Mouse (Mus musculus): ENCODE results near the gene Itga3. TPM values are rescaled to one million over a fixed set of nuclear protein-coding genes. Genes with fewer than 3 reads are reported as not detected.

The Itga3 gene
- polyA plus RNA-seq, 1 experiment from 2014 or later, result 9.4 TPM

DNA sequence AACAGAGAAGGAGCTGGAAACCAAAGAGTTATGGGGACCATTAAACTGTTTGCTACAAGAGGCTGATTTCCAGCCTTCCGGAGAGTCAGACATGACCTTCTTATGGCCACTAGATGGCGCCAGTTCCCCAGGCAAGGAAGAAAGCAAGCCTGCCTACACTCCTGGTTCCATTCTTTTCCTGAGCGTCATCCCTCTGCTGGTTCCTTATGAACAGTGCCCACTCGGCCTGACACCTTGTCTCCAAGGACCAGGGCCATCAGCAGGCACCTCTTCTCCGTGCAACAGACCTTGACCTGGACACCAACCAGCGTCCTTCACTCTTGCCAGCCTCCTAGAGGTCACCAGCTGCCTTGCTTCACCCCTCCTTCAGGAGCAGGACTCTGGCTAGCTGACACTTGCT lies 40.4 kb upstream of the Itga3 start:
- H3K9me3 ChIP-seq (ENCODE audit: control insufficient read depth, low read length), result no peaks in the 10 kb centered on the region
- H3K36me3 ChIP-seq (ENCODE audit: control insufficient read depth, insufficient read depth, low read length), result no peaks in the 10 kb centered on the region
- H3K4me1 ChIP-seq (ENCODE audit: control insufficient read depth in 2 of 2, insufficient read depth in 2 of 2, low read length in 2 of 2), result peaks cover 8 to 11% of the 10 kb centered on the region in 2 experiments; a peak in 3 of 4 replicates
- peak; percentile 45; the same call in 1 of the 2 replicates for ATAC-seq (ENCODE audit: insufficient number of reproducible peaks, insufficient read depth, low FRiP score, low read depth)
- no peak overlapping the region for H3K4me2 ChIP-seq (ENCODE audit: low read length)
- no peak overlapping the region for H3K9ac ChIP-seq (ENCODE audit: low read length)
- no peak overlapping the region for H3K27ac ChIP-seq (replicated peaks in 1 of 2; ENCODE audit: control insufficient read depth in 1 of 2, insufficient read depth in 1 of 2, low read depth in 2 of 2, low read length in 2 of 2)
- no peak overlapping the region for H3K4me3 ChIP-seq (ENCODE audit: control insufficient read depth in 1 of 2, insufficient read depth in 1 of 2, low read depth in 1 of 2, low read length in 2 of 2)
- WGBS, result 5% methylated on average over 6 of the region's 6 CpGs
- peaks cover 49% of the 10 kb centered on the region for H3K27me3 ChIP-seq (ENCODE audit: control insufficient read depth, insufficient read depth, low read length)

- no peak for ATAC-seq (ENCODE audit: insufficient number of reproducible peaks, insufficient read depth, low FRiP score, low read depth)
- no peaks in the 10 kb centered on the region for H3K27me3 ChIP-seq (ENCODE audit: control insufficient read depth, insufficient read depth, low read length)
- H3K9me3 ChIP-seq (ENCODE audit: control insufficient read depth, low read length), result no peaks in the 10 kb centered on the region
- no peak overlapping the region for H3K4me2 ChIP-seq (ENCODE audit: low read length)
- no peak overlapping the region for H3K4me3 ChIP-seq (ENCODE audit: control insufficient read depth in 1 of 2, insufficient read depth in 1 of 2, low read depth in 1 of 2, low read length in 2 of 2)
- WGBS, result 87% methylated on average over 7 of the region's 7 CpGs
- H3K4me1 ChIP-seq (ENCODE audit: control insufficient read depth in 2 of 2, insufficient read depth in 2 of 2, low read length in 2 of 2), result peaks cover 8% of the 10 kb centered on the region in 2 experiments; a peak in 3 of 4 replicates
- no peak overlapping the region for H3K27ac ChIP-seq (replicated peaks in 1 of 2; ENCODE audit: control insufficient read depth in 1 of 2, insufficient read depth in 1 of 2, low read depth in 2 of 2, low read length in 2 of 2)
- no peak overlapping the region for H3K9ac ChIP-seq (ENCODE audit: low read length)
- no peaks in the 10 kb centered on the region for H3K36me3 ChIP-seq (ENCODE audit: control insufficient read depth, insufficient read depth, low read length)
These were observed 33.5 kb upstream of the Itga3 start for GRCm38 (mm10) chr11:95110081-95110480.

GRCm38 (mm10) chr11:95109000-95109399 lies 32.4 kb upstream of the Itga3 start:
- Histone ChIP-seq H3K27ac (replicated peaks in 1 of 2; ENCODE audit: control insufficient read depth in 1 of 2, insufficient read depth in 1 of 2, low read depth in 2 of 2, low read length in 2 of 2) (no peak overlapping the region), H3K4me3 (ENCODE audit: control insufficient read depth in 1 of 2, insufficient read depth in 1 of 2, low read depth in 1 of 2, low read length in 2 of 2) (no peak overlapping the region), H3K27me3 (ENCODE audit: control insufficient read depth, insufficient read depth, low read length) (no peaks in the 10 kb centered on the region), H3K9ac (ENCODE audit: low read length) (no peak overlapping the region), H3K4me1 (ENCODE audit: control insufficient read depth in 2 of 2, insufficient read depth in 2 of 2, low read length in 2 of 2) (peaks cover 14% of the 10 kb centered on the region in 2 experiments; a peak in 3 of 4 replicates), H3K36me3 (ENCODE audit: control insufficient read depth, insufficient read depth, low read length) (no peaks in the 10 kb centered on the region), H3K4me2 (ENCODE audit: low read length) (no peak overlapping the region), H3K9me3 (ENCODE audit: control insufficient read depth, low read length) (no peaks in the 10 kb centered on the region)
- 73% methylated on average over 2 of the region's 2 CpGs for WGBS
- no peak for ATAC-seq (ENCODE audit: insufficient number of reproducible peaks, insufficient read depth, low FRiP score, low read depth)

- WGBS, result 34% methylated on average over 23 of the region's 23 CpGs
- Histone ChIP-seq H3K27ac (replicated peaks in 1 of 2; ENCODE audit: control insufficient read depth in 1 of 2, insufficient read depth in 1 of 2, low read depth in 2 of 2, low read length in 2 of 2) (no peak overlapping the region), H3K4me3 (ENCODE audit: control insufficient read depth in 1 of 2, insufficient read depth in 1 of 2, low read depth in 1 of 2, low read length in 2 of 2) (no peak overlapping the region), H3K9me3 (ENCODE audit: control insufficient read depth, low read length) (no peaks in the 10 kb centered on the region), H3K9ac (ENCODE audit: low read length) (no peak overlapping the region), H3K27me3 (ENCODE audit: control insufficient read depth, insufficient read depth, low read length) (no peaks in the 10 kb centered on the region), H3K4me2 (ENCODE audit: low read length) (peak overlapping the region; percentile 24; the same call in 1 of the 2 replicates), H3K36me3 (ENCODE audit: control insufficient read depth, insufficient read depth, low read length) (no peaks in the 10 kb centered on the region), H3K4me1 (ENCODE audit: control insufficient read depth in 2 of 2, insufficient read depth in 2 of 2, low read length in 2 of 2) (peaks cover 14% of the 10 kb centered on the region in 2 experiments; a peak in 3 of 4 replicates)
- no peak for ATAC-seq (ENCODE audit: insufficient number of reproducible peaks, insufficient read depth, low FRiP score, low read depth)
These were observed 30.0 kb upstream of the Itga3 start for GRCm38 (mm10) chr11:95106440-95107236.

- Histone ChIP-seq H3K36me3 (ENCODE audit: control insufficient read depth, insufficient read depth, low read length) (no peaks in the 10 kb centered on the region), H3K27ac (replicated peaks in 1 of 2; ENCODE audit: control insufficient read depth in 1 of 2, insufficient read depth in 1 of 2, low read depth in 2 of 2, low read length in 2 of 2) (no peak overlapping the region; a peak in 1 of 4 replicates), H3K4me1 (ENCODE audit: control insufficient read depth in 2 of 2, insufficient read depth in 2 of 2, low read length in 2 of 2) (peaks cover 14% of the 10 kb centered on the region in 2 experiments; a peak in 3 of 4 replicates), H3K4me2 (ENCODE audit: low read length) (peak overlapping the region; percentile 67), H3K27me3 (ENCODE audit: control insufficient read depth, insufficient read depth, low read length) (no peaks in the 10 kb centered on the region), H3K9ac (ENCODE audit: low read length) (peak overlapping the region; percentile 49), H3K4me3 (ENCODE audit: control insufficient read depth in 1 of 2, insufficient read depth in 1 of 2, low read depth in 1 of 2, low read length in 2 of 2) (peak overlapping the region; percentile 18 to 19), H3K9me3 (ENCODE audit: control insufficient read depth, low read length) (no peaks in the 10 kb centered on the region)
- 1% methylated on average over 24 of the region's 25 CpGs for WGBS
- ATAC-seq (ENCODE audit: insufficient number of reproducible peaks, insufficient read depth, low FRiP score, low read depth), result 0 out of 2 replicates have a peak, but pooled peaks have one; percentile 23
These were observed 28.8 kb upstream of the Itga3 start for GRCm38 (mm10) chr11:95105274-95105874.

DNA sequence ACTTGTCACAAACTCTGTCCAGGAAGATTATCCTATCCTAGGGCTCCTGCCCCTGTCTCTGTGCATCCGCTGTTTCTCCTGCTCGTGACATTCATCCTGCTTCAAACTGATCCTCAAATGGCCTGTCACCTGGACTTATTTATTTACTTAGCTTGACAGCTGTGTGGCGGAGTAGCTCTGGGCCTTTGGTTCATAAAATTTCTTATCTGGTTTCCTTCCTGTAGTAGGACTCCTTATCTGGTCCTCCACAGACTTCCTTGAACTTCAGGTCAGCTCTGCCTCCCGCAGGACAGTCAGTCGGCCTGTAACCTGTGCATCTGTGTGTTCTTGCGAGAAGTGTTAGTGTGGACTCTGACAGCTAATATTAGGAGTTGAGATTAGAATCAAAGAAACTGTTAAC lies 27.7 kb upstream of the Itga3 start:
- ATAC-seq (ENCODE audit: insufficient number of reproducible peaks, insufficient read depth, low FRiP score, low read depth), result no peak
- H3K4me1 ChIP-seq (ENCODE audit: control insufficient read depth in 2 of 2, insufficient read depth in 2 of 2, low read length in 2 of 2), result peaks cover 14% of the 10 kb centered on the region in 2 experiments; a peak in 3 of 4 replicates
- no peak overlapping the region for H3K27ac ChIP-seq (replicated peaks in 1 of 2; ENCODE audit: control insufficient read depth in 1 of 2, insufficient read depth in 1 of 2, low read depth in 2 of 2, low read length in 2 of 2)
- no peak overlapping the region; the same call in 1 of the 2 replicates for H3K4me2 ChIP-seq (ENCODE audit: low read length)
- H3K9ac ChIP-seq (ENCODE audit: low read length), result no peak overlapping the region
- no peaks in the 10 kb centered on the region for H3K36me3 ChIP-seq (ENCODE audit: control insufficient read depth, insufficient read depth, low read length)
- H3K9me3 ChIP-seq (ENCODE audit: control insufficient read depth, low read length), result no peaks in the 10 kb centered on the region
- H3K27me3 ChIP-seq (ENCODE audit: control insufficient read depth, insufficient read depth, low read length), result no peaks in the 10 kb centered on the region
- no peak overlapping the region for H3K4me3 ChIP-seq (ENCODE audit: control insufficient read depth in 1 of 2, insufficient read depth in 1 of 2, low read depth in 1 of 2, low read length in 2 of 2)
- WGBS, result 42% methylated on average over 6 of the region's 6 CpGs

DNA sequence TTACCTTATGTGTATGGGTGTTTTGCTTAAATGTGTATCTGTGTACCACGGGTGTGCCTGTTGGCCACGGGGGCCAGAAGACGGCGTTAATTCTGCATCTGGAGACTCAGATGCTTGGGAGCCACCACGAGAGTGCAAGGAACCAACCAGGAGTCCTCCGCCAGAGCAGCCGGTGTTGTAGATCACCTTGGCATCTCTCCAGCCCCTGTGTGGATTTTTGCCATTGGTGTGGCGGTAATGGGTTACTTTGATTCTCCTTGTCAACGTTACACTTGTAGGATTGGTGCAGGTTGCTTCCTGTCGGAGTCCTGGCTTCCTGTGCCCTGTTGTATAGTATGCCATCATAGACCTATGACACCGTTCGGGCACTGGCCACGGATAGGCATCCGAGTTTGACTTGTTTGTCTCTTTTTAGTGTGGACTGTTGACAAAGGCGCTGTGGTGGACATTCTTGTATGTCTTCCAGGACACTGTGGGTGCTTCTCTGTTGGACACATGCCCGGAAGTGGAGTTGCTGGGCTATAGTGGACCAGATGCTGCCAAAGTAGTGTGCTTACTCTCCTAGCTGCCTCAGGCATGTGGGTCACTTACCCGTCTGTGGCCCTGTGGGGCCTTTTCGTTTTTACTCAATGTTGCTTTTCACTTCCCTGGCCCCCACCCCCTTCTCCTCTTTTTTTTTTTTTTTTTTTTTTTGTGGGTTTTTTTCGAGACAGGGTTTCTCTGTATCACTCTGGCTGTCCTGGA lies 25.7 kb upstream of the Itga3 start:
- no peak overlapping the region for H3K9ac ChIP-seq (ENCODE audit: low read length)
- no peak overlapping the region for H3K27ac ChIP-seq (replicated peaks in 1 of 2; ENCODE audit: control insufficient read depth in 1 of 2, insufficient read depth in 1 of 2, low read depth in 2 of 2, low read length in 2 of 2)
- H3K9me3 ChIP-seq (ENCODE audit: control insufficient read depth, low read length), result no peaks in the 10 kb centered on the region
- H3K4me2 ChIP-seq (ENCODE audit: low read length), result no peak overlapping the region
- no peaks in the 10 kb centered on the region for H3K36me3 ChIP-seq (ENCODE audit: control insufficient read depth, insufficient read depth, low read length)
- peaks cover 17% of the 10 kb centered on the region in 2 experiments; a peak in 3 of 4 replicates for H3K4me1 ChIP-seq (ENCODE audit: control insufficient read depth in 2 of 2, insufficient read depth in 2 of 2, low read length in 2 of 2)
- no peak overlapping the region for H3K4me3 ChIP-seq (ENCODE audit: control insufficient read depth in 1 of 2, insufficient read depth in 1 of 2, low read depth in 1 of 2, low read length in 2 of 2)
- H3K27me3 ChIP-seq (ENCODE audit: control insufficient read depth, insufficient read depth, low read length), result no peaks in the 10 kb centered on the region
- WGBS, result 88% methylated on average over 19 of the region's 19 CpGs
- no peak for ATAC-seq (ENCODE audit: insufficient number of reproducible peaks, insufficient read depth, low FRiP score, low read depth)
